Mouse (Mus musculus): ENCODE measurements around the gene Ldlrad1. TPM values are rescaled to one million over a fixed set of nuclear protein-coding genes. Genes with fewer than 3 reads are reported as not detected.

Gene Ldlrad1
- polyA plus RNA-seq, 1 experiment from 2014 or later: not detected

DNA sequence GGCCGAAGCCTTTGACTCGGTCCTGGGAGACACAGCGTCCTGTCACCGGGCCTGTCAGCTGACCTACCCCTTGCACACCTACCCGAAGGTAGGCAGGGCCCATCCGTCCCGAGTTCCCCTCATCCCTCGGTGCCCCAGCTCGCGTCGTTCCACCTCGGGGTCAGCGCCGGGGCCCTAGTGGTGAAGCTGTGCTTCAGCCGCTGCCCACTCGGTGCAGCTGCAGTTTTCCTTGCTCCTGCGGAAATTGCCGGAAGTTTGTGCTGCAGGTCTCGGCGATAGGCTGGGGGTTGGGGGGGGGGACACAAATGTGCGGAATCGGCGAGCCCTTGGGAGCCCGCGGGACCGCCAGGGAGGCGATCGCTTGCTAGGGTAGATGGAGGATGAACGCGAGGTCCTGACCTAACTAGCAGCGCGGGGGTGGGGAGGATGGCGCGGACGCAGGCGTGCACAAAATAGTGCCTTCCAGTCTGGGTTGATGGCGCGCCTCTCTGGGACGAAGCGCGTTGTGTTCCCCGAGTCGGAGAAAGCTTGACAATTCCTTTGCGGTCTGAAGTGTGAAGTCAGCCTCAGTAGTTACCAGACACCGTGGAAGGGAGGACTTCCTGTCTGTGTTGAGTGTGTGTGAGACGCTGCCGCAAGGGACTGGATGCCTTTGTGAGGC, 30.0 kb upstream of the Ldlrad1 start, which contains the start of gene Tceanc2:
Tceanc2 (minus strand) TSS at position 287 of the 661 bp plus-strand sequence.
- H3K27ac ChIP-seq (ENCODE audit: low read depth, low read length): peak within 1 kb of the TSS; percentile 98
- peak within 1 kb of the TSS; percentile 66 for H3K4me2 ChIP-seq (replicated peaks; ENCODE audit: low read depth, low read length)
- H3K27me3 ChIP-seq (ENCODE audit: control insufficient read depth, insufficient read depth, low read length): no peaks in the 10 kb centered on the region
- no peaks in the 10 kb centered on the region for H3K9me3 ChIP-seq (ENCODE audit: control insufficient read depth, low read length)
- WGBS: under 1% methylated on average over 47 of the region's 47 CpGs
- peak within 1 kb of the TSS; percentile 86 for H3K4me3 ChIP-seq (ENCODE audit: low read length)
- peak; percentile 26 for ATAC-seq (ENCODE audit: low FRiP score, low TSS enrichment)
- peak within 1 kb of the TSS; percentile 86 for H3K9ac ChIP-seq (ENCODE audit: low read depth, low read length)
- H3K4me1 ChIP-seq (ENCODE audit: control insufficient read depth, insufficient read depth, low read length): peaks cover 19% of the 10 kb centered on the region
- peaks cover 12% of the 10 kb centered on the region; the same call in 1 of the 2 replicates for H3K36me3 ChIP-seq (ENCODE audit: control insufficient read depth, insufficient read depth, low read length)

DNA sequence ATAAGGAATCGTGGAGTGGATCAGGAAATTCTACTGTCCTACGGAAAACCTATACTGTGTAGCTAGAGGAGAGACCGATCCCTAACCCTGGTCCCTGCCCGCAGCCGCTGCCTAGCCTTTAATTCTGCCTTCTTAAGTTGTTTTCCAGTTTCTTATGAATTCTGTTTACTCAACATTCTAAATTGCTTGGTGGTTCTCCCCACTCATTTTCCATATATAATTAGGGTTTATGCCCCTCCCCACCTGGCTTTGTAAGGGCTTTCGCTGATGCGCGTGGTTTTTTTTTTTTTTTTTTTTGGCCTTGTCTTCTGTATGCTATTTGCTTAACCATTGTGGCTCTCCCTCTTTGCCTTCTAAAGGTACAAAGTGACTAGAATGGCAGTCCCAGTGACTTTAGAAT, 29.4 kb upstream of the Ldlrad1 start:
- Histone ChIP-seq H3K36me3 (ENCODE audit: control insufficient read depth, insufficient read depth, low read length) (peaks cover 10% of the 10 kb centered on the region; the same call in 1 of the 2 replicates), H3K27me3 (ENCODE audit: control insufficient read depth, insufficient read depth, low read length) (no peaks in the 10 kb centered on the region), H3K4me3 (ENCODE audit: low read length) (peak overlapping the region; percentile 86), H3K9me3 (ENCODE audit: control insufficient read depth, low read length) (no peaks in the 10 kb centered on the region), H3K4me1 (ENCODE audit: control insufficient read depth, insufficient read depth, low read length) (peaks cover 19% of the 10 kb centered on the region), H3K9ac (ENCODE audit: low read depth, low read length) (peak overlapping the region; percentile 86), H3K27ac (ENCODE audit: low read depth, low read length) (peak overlapping the region; percentile 98), H3K4me2 (replicated peaks; ENCODE audit: low read depth, low read length) (peak overlapping the region; percentile 59)
- ATAC-seq (ENCODE audit: low FRiP score, low TSS enrichment): no peak
- WGBS: 4% methylated on average over 8 of the region's 8 CpGs

DNA sequence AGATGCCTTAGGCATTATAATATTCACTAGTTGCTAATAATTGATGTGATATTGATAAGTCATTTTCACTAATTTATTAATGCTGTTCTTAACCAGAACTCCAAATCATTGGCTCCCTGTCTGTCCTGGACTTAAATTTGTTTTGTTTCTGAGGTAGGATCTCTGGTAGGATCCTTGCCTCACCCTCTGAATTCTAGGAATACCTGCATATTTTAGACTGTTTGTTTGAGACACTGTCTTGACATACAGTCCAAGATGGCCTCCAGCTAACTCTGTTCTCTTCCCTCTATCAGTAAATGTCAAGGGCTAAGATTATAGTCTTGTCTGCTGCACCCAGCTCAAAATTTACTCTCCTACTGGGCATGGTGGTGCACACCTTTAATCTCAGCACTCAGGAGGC, 28.2 kb upstream of the Ldlrad1 start:
- Histone ChIP-seq H3K9ac (ENCODE audit: low read depth, low read length) (no peak overlapping the region), H3K9me3 (ENCODE audit: control insufficient read depth, low read length) (no peaks in the 10 kb centered on the region), H3K27me3 (ENCODE audit: control insufficient read depth, insufficient read depth, low read length) (no peaks in the 10 kb centered on the region), H3K36me3 (ENCODE audit: control insufficient read depth, insufficient read depth, low read length) (peaks cover 3% of the 10 kb centered on the region; the same call in 1 of the 2 replicates), H3K27ac (ENCODE audit: low read depth, low read length) (no peak overlapping the region), H3K4me3 (ENCODE audit: low read length) (no peak overlapping the region), H3K4me2 (replicated peaks; ENCODE audit: low read depth, low read length) (no peak overlapping the region), H3K4me1 (ENCODE audit: control insufficient read depth, insufficient read depth, low read length) (peaks cover 24% of the 10 kb centered on the region)
- no peak for ATAC-seq (ENCODE audit: low FRiP score, low TSS enrichment)

DNA sequence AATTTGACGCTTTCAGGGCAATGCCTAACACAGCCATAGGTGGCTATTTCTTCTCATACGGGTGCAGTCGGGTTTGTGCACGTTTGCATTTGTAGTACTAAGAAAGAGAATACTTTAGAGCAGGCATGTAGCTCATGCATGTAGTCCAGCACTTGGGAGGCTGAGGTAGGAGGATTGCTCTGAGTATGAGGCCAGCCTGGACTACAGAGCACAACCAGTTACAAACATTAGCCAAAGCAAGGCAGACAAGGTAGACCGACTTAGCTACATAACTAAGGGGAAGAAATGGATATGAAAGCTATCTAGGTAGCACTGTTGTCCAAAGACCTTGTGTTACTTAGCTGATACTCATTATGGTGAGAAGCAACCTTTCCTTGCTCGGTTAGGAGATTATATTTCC, 27.1 kb upstream of the Ldlrad1 start:
- H3K9ac ChIP-seq (ENCODE audit: low read depth, low read length): no peak overlapping the region

DNA sequence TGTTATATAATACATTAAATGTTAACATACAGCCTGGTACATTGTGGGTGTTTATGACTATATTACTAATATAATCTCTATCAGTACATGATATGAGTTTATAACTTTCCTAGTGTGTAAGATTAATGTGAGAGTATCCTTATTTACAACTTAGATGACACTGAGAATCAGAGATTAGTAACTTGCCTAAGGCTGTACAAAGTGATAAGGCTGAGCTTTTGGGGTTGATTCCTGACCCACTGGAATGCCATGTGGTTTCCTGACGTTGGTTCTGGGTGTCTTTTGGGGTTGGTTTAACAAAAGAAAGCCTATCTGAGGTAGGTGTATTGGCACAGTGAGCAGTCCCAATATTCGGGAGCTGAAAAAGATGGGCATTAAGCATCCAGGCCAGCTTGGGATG, 26.2 kb upstream of the Ldlrad1 start:
- peaks cover 14% of the 10 kb centered on the region for H3K4me1 ChIP-seq (ENCODE audit: control insufficient read depth, insufficient read depth, low read length)
- WGBS: 77% methylated on average over 2 of the region's 2 CpGs
- H3K27ac ChIP-seq (ENCODE audit: low read depth, low read length): no peak overlapping the region
- H3K9me3 ChIP-seq (ENCODE audit: control insufficient read depth, low read length): no peaks in the 10 kb centered on the region
- no peak overlapping the region for H3K9ac ChIP-seq (ENCODE audit: low read depth, low read length)
- H3K4me3 ChIP-seq (ENCODE audit: low read length): no peak overlapping the region
- ATAC-seq (ENCODE audit: low FRiP score, low TSS enrichment): no peak
- H3K4me2 ChIP-seq (replicated peaks; ENCODE audit: low read depth, low read length): no peak overlapping the region
- no peaks in the 10 kb centered on the region for H3K27me3 ChIP-seq (ENCODE audit: control insufficient read depth, insufficient read depth, low read length)
- peaks cover 15% of the 10 kb centered on the region for H3K36me3 ChIP-seq (ENCODE audit: control insufficient read depth, insufficient read depth, low read length)

More for the DNA sequence above, 27.1 kb upstream of the Ldlrad1 start:
- Histone ChIP-seq H3K36me3 (ENCODE audit: control insufficient read depth, insufficient read depth, low read length) (peaks cover 7% of the 10 kb centered on the region; the same call in 1 of the 2 replicates), H3K4me2 (replicated peaks; ENCODE audit: low read depth, low read length) (no peak overlapping the region), H3K9me3 (ENCODE audit: control insufficient read depth, low read length) (no peaks in the 10 kb centered on the region), H3K4me3 (ENCODE audit: low read length) (no peak overlapping the region), H3K27me3 (ENCODE audit: control insufficient read depth, insufficient read depth, low read length) (no peaks in the 10 kb centered on the region), H3K27ac (ENCODE audit: low read depth, low read length) (no peak overlapping the region), H3K4me1 (ENCODE audit: control insufficient read depth, insufficient read depth, low read length) (peaks cover 21% of the 10 kb centered on the region)
- no peak for ATAC-seq (ENCODE audit: low FRiP score, low TSS enrichment)
- WGBS: 81% methylated on average over 6 of the region's 6 CpGs

DNA sequence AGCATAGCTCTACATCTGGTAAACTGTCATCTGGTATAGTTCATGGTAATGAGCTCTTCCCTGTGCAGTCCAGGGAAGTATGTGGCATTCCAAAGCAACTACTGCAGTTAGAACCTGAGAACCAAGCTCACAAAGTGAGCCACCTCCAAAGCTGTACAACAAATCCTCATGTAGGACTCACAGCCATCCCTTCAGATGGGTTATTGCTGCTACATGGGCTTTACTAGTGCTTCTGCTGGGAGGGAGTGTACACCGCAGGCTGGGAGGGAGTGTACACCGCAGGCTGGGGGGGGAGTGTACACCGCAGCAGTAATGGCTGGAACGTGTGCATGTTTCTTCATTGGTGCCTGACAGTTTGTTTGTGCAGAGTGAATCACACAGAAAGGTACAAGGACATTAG, 25.8 kb upstream of the Ldlrad1 start:
- no peak for ATAC-seq (ENCODE audit: low FRiP score, low TSS enrichment)
- no peak overlapping the region for H3K27ac ChIP-seq (ENCODE audit: low read depth, low read length)

DNA sequence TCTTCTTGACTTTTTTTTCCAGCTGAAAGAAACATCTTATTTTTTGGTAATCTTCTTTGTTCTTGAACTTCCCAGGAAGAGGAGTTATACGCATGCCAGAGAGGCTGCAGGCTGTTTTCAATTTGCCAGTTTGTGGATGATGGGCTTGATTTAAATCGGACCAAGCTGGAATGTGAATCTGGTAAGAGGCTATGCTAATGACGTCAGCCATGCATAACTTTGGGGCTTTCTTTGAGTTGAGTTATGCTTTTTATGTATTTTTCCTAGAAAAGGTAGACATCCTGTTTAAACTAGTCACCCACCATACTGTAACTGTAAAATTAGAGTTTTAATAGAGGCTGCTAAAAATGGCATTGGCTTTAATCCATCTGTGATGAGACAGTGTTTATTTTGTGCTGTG, 23.3 kb upstream of the Ldlrad1 start:
- Histone ChIP-seq H3K27ac (ENCODE audit: low read depth, low read length) (no peak overlapping the region), H3K36me3 (ENCODE audit: control insufficient read depth, insufficient read depth, low read length) (peaks cover 43% of the 10 kb centered on the region), H3K4me3 (ENCODE audit: low read length) (no peak overlapping the region), H3K9me3 (ENCODE audit: control insufficient read depth, low read length) (no peaks in the 10 kb centered on the region), H3K4me1 (ENCODE audit: control insufficient read depth, insufficient read depth, low read length) (peaks cover 8% of the 10 kb centered on the region), H3K4me2 (replicated peaks; ENCODE audit: low read depth, low read length) (no peak overlapping the region), H3K27me3 (ENCODE audit: control insufficient read depth, insufficient read depth, low read length) (no peaks in the 10 kb centered on the region), H3K9ac (ENCODE audit: low read depth, low read length) (no peak overlapping the region)
- ATAC-seq (ENCODE audit: low FRiP score, low TSS enrichment): no peak
- 50% methylated on average over 3 of the region's 3 CpGs for WGBS

More for the DNA sequence above, 25.8 kb upstream of the Ldlrad1 start:
- 88% methylated on average over 4 of the region's 4 CpGs for WGBS
- Histone ChIP-seq H3K27me3 (ENCODE audit: control insufficient read depth, insufficient read depth, low read length) (no peaks in the 10 kb centered on the region), H3K9ac (ENCODE audit: low read depth, low read length) (no peak overlapping the region), H3K4me1 (ENCODE audit: control insufficient read depth, insufficient read depth, low read length) (peaks cover 14% of the 10 kb centered on the region), H3K36me3 (ENCODE audit: control insufficient read depth, insufficient read depth, low read length) (peaks cover 19% of the 10 kb centered on the region), H3K4me3 (ENCODE audit: low read length) (no peak overlapping the region), H3K9me3 (ENCODE audit: control insufficient read depth, low read length) (no peaks in the 10 kb centered on the region), H3K4me2 (replicated peaks; ENCODE audit: low read depth, low read length) (no peak overlapping the region)

DNA sequence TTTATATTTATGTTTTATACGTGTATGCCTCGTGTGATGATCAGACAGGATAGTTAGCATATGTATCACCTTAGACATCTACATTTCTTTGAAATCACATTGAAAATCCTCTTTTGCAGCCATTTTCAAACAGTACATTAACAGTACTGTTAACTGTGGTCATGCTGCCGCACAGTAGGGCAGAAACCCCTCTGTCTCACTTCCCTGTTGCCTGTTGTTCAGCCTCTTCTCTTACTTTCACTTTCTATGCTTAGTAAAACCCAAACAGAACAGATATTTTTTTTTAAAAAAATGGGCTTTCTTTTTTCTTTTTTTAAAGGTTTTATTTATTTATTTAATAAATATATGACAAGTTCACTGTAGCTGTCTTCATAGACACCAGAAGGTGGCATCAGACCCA, 15.1 kb upstream of the Ldlrad1 start:
- 96% methylated on average over 3 of the region's 3 CpGs for WGBS
- ATAC-seq (ENCODE audit: low FRiP score, low TSS enrichment): no peak
- H3K4me1 ChIP-seq (ENCODE audit: control insufficient read depth, insufficient read depth, low read length): no peaks in the 10 kb centered on the region

DNA sequence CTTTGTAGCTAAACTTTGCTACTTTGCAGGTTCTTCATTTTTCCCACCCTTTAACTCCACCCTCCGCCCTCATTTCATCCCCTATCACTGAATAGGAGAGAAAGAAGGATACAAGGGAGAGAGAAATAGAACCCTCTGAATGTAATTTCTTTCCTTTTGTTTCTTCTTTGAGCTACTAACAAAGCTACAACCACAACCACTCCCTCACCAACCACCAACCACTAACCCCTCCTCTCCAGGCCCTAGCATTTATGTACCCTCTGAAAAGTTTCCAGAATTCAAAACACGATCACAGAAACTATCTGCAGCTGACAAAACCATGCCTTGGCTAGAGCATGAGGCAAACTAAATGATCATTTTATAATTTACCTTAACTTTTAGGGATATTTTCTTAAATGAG, 12.5 kb upstream of the Ldlrad1 start:
- Histone ChIP-seq H3K36me3 (ENCODE audit: control insufficient read depth, insufficient read depth, low read length) (peaks cover 80% of the 10 kb centered on the region), H3K27me3 (ENCODE audit: control insufficient read depth, insufficient read depth, low read length) (no peaks in the 10 kb centered on the region), H3K27ac (ENCODE audit: low read depth, low read length) (no peak overlapping the region), H3K4me1 (ENCODE audit: control insufficient read depth, insufficient read depth, low read length) (no peaks in the 10 kb centered on the region), H3K4me3 (ENCODE audit: low read length) (no peak overlapping the region), H3K9ac (ENCODE audit: low read depth, low read length) (no peak overlapping the region), H3K9me3 (ENCODE audit: control insufficient read depth, low read length) (no peaks in the 10 kb centered on the region), H3K4me2 (replicated peaks; ENCODE audit: low read depth, low read length) (no peak overlapping the region)
- no peak for ATAC-seq (ENCODE audit: low FRiP score, low TSS enrichment)
- WGBS: 95% methylated on average over 2 of the region's 2 CpGs

More for the DNA sequence above, 15.1 kb upstream of the Ldlrad1 start:
- Histone ChIP-seq H3K27me3 (ENCODE audit: control insufficient read depth, insufficient read depth, low read length) (no peaks in the 10 kb centered on the region), H3K4me2 (replicated peaks; ENCODE audit: low read depth, low read length) (no peak overlapping the region), H3K4me3 (ENCODE audit: low read length) (no peak overlapping the region), H3K36me3 (ENCODE audit: control insufficient read depth, insufficient read depth, low read length) (peaks cover 79% of the 10 kb centered on the region), H3K9ac (ENCODE audit: low read depth, low read length) (no peak overlapping the region), H3K9me3 (ENCODE audit: control insufficient read depth, low read length) (no peaks in the 10 kb centered on the region), H3K27ac (ENCODE audit: low read depth, low read length) (no peak overlapping the region)

Data from kidney, embryonic 14.5 days (tissue).